Mouse (Mus musculus): ENCODE results near the gene Lipk. TPM values are rescaled to one million over a fixed set of nuclear protein-coding genes. Genes with fewer than 3 reads are reported as not detected.

The Lipk gene
- total RNA-seq, 4 experiments from 2014 or later, result not detected

Small RNA genes within 50 kb of the gene (microRNA-seq; reads per million reads assigned to microRNA genes)
- 0 reads per million in 2 experiments for gene Gm23334

Other genes with a start within 250 kb of the Lipk start
- 1 to 10 TPM; 5.3 to 6.7 (median 5.8) TPM for gene Lipo3, start 246.3 kb upstream of the Lipk start, total RNA-seq (2022)
- gene Lipo1, start 220.8 kb upstream of the Lipk start, total RNA-seq (2022), result not detected
- gene Lipf, start 47.1 kb upstream of the Lipk start, total RNA-seq (2022), result not detected
- not detected for gene Lipn, start 59.1 kb downstream of the Lipk start, total RNA-seq (2022)
- under 1 TPM in 2 of 4 experiments, not detected in 2; 0.11 to 0.23 TPM for gene Lipm, start 92.6 kb downstream of the Lipk start, total RNA-seq (2022)
- under 1 TPM in 3 of 4 experiments, not detected in 1; 0.30 to 0.65 (median 0.36) TPM for gene Ankrd22, start 157.8 kb downstream of the Lipk start, total RNA-seq (2022)
- 10 to 100 TPM; 19.1 to 21.7 (median 20.7) TPM for gene Stambpl1, start 183.9 kb downstream of the Lipk start, total RNA-seq (2022)
- 10 to 100 TPM; 10.0 to 16.2 (median 11.1) TPM for gene Acta2, start 247.3 kb downstream of the Lipk start, total RNA-seq (2022)